Comparison of ENCODE assay signal across 8 mouse cellular contexts in the genomic region with DNA sequence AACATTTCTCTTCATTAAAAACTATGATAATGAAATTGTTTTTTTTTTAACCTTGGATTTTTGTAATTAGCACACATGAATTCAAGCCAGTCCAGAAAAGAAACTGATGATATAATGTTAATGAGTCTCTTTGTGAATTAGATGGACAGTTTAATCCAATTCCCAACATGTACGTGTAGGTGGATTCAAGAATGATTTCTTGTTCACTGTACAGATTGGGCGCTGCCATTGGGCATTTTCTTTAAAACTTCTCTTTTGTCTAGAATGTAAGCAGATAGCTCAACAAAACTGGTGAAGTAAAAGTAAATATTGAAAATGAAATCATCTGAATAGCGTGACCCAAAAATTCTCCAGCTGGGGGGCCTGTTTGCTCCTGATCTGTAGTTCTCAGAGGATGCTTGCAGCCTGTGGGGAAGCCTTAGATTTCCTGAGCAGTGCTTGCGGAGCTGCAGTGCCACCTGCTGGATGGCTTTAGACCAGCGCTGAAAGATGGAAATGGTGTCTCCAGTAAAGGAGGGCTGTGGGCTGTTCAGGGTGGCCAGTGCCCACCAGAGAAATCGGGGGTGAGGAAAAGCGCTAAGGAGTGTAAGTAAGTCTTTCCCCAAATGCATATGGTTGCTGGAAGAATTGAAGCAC. TPM values are rescaled to one million over a fixed set of nuclear protein-coding genes. Genes with fewer than 3 reads are reported as not detected.
DNase-seq lines count a peak whose midpoint lies in the region; ATAC-seq and TF ChIP-seq lines count a peak whose summit lies in the region.

No protein-coding gene starts in this region.

- DNase-seq in c-Kit-positive CD71-negative TER-119-negative erythroid progenitor cells, embryonic 14.5 days (ENCODE audit: low read depth): peak; percentile 64
- peak; percentile 81 for DNase-seq in forebrain, embryonic 11.5 days (ENCODE audit: low spot score)
- peak; percentile 89 for DNase-seq in heart, postnatal 4 days
- DNase-seq in layer of hippocampus, adult 18-20 months (ENCODE audit: low spot score in 2 of 2): peak; percentile 75 to 92
- peak; percentile 93 for DNase-seq in lung, embryonic 14.5 days
- peak; percentile 32 for DNase-seq in ovary, adult 18-20 months (ENCODE audit: low spot score)
- DNase-seq in thymus, adult 18-20 months: peak; percentile 33 to 35

- peak; percentile 82 for TF ChIP-seq CTCF in E14TG2a.4 (conservative IDR thresholded peaks at IDR 0.05; ENCODE audit: low read length)
- peak; percentile 96 for TF ChIP-seq CTCF in lung, embryonic 14.5 days (IDR thresholded peaks at IDR 0.05; ENCODE audit: low read depth)

- peak; percentile 85 for ATAC-seq in forebrain, embryonic 11.5 days (replicated peaks; ENCODE audit: low FRiP score)
- peak; percentile 80; the same call in 1 of the 2 replicates for ATAC-seq in lung, embryonic 14.5 days (ENCODE audit: insufficient read depth)

- H3K4me3 ChIP-seq in E14TG2a.4 (replicated peaks; ENCODE audit: low read length): no peak overlapping the region
- H3K4me3 ChIP-seq in forebrain, embryonic 11.5 days (ENCODE audit: low read depth, low read length): no peak overlapping the region
- no peak overlapping the region for H3K4me3 ChIP-seq in lung, embryonic 14.5 days (ENCODE audit: low read depth, low read length)

- peaks cover 79% of the 10 kb centered on the region for H3K36me3 ChIP-seq in E14TG2a.4 (ENCODE audit: insufficient read depth, low read length)
- H3K36me3 ChIP-seq in forebrain, embryonic 11.5 days (ENCODE audit: control insufficient read depth, insufficient read depth, low read length): peaks cover 4% of the 10 kb centered on the region; the same call in 1 of the 2 replicates
- H3K36me3 ChIP-seq in lung, embryonic 14.5 days (ENCODE audit: insufficient read depth): peaks cover 76% of the 10 kb centered on the region

- H3K27me3 ChIP-seq in E14TG2a.4 (ENCODE audit: insufficient read depth, low read length): no peaks in the 10 kb centered on the region
- H3K27me3 ChIP-seq in forebrain, embryonic 11.5 days (ENCODE audit: control insufficient read depth, insufficient read depth, low read length): no peaks in the 10 kb centered on the region
- no peaks in the 10 kb centered on the region for H3K27me3 ChIP-seq in lung, embryonic 14.5 days (ENCODE audit: insufficient read depth, low read length)

- H3K9me3 ChIP-seq in E14TG2a.4 (ENCODE audit: low read length): no peaks in the 10 kb centered on the region
- no peaks in the 10 kb centered on the region for H3K9me3 ChIP-seq in forebrain, embryonic 11.5 days (ENCODE audit: control insufficient read depth, low read length)
- no peaks in the 10 kb centered on the region for H3K9me3 ChIP-seq in lung, embryonic 14.5 days (ENCODE audit: low read depth, low read length)

- H3K9ac ChIP-seq in forebrain, embryonic 11.5 days (ENCODE audit: low read length): no peak overlapping the region
- no peak overlapping the region for H3K9ac ChIP-seq in lung, embryonic 14.5 days

- peaks cover 25% of the 10 kb centered on the region for H3K4me1 ChIP-seq in E14TG2a.4 (replicated peaks; ENCODE audit: low read depth, low read length)
- H3K4me1 ChIP-seq in forebrain, embryonic 11.5 days (replicated peaks; ENCODE audit: control insufficient read depth, insufficient read depth, low read length): no peaks in the 10 kb centered on the region
- no peaks in the 10 kb centered on the region for H3K4me1 ChIP-seq in lung, embryonic 14.5 days (ENCODE audit: insufficient read depth)

- 37% methylated on average over 7 of the region's 7 CpGs for WGBS in forebrain, embryonic 11.5 days
- WGBS in lung, embryonic 14.5 days: 37% methylated on average over 7 of the region's 7 CpGs

- no peak overlapping the region for H3K27ac ChIP-seq in forebrain, embryonic 11.5 days (ENCODE audit: low read depth, low read length)
- H3K27ac ChIP-seq in lung, embryonic 14.5 days (ENCODE audit: low read depth): no peak overlapping the region

- H3K4me2 ChIP-seq in forebrain, embryonic 11.5 days (ENCODE audit: low read depth, low read length, severe bottlenecking): no peak overlapping the region
- H3K4me2 ChIP-seq in lung, embryonic 14.5 days: no peak overlapping the region

RNA-seq across cellular contexts. Expression of a gene that starts 59.2 kb away (rescaled TPM):
- 20.8 and 21.8 TPM in 2 replicates for polyA plus RNA-seq in forebrain, embryonic 11.5 days (2014; fragmentation: Nextera tagmentation; extraction: Ambion mirVana)
- 10 to 100 TPM; 31.0 to 32.2 TPM for total RNA-seq in heart, postnatal 4 days (2021)
- 100 to 1,000 TPM; 111 to 112 TPM for total RNA-seq in layer of hippocampus, adult 18-20 months (2021)
- polyA plus RNA-seq in lung, embryonic 14.5 days (2014; fragmentation: Nextera tagmentation; extraction: Ambion mirVana): 33.6 and 33.7 TPM in 2 replicates

Comparison
In these comparisons a context has a peak if more than half of its experiments do, and no peak if none do; other contexts are left out.
1. DNase-seq: peak in every context shown above with its lines; median percentile 93 in lung, embryonic 14.5 days; 89 in heart, postnatal 4 days; 84 in layer of hippocampus, adult 18-20 months; 81 in forebrain, embryonic 11.5 days; 64 in c-Kit-positive CD71-negative TER-119-negative erythroid progenitor cells, embryonic 14.5 days; 34 in thymus, adult 18-20 months; 32 in ovary, adult 18-20 months.